Mouse (Mus musculus) ovary, postnatal 10 days (tissue): ENCODE results near the gene Rnf26.

Experiments
- DNase-seq: peaks from one replicate; pipeline ENCODE4 v3.0.0; 2022; ENCODE audit warnings: low spot score

The Rnf26 gene

DNA sequence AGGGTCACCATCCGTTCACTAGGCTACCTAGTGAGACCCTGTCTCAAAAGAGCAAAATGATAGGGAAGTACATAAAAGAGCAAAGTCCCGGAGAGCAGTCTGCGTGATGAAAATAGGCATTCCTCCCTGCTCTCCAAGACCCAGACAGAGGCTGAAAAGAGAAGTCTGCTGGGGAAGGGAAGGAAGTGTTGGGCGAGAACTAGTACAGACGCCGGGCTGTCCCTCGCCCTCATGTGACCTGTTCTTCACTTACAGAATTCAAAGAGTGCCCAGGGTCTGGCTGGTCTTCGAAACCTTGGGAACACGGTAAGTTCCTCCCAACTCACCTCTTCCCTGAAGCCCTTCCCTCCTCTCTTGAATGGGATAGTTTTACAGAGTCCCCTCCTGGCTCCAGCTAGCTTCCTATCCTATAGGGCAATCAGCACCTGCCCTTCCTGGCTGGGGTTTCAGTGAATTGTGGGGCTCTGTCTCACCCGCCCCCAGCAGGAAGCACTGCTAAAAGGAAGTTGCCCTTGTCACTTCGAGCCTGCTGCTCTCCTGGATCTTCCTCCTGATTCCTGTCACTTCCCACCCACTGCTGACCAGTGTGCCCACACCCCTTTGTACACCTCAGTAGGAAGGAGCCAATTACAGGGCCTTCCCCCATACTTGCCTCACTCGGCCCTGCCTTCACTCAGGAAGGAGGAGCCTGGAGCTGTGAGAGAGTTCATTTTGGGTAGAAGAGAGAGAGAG is 24.3 kb downstream of the Rnf26 start:
- DNase-seq: no peak

DNA sequence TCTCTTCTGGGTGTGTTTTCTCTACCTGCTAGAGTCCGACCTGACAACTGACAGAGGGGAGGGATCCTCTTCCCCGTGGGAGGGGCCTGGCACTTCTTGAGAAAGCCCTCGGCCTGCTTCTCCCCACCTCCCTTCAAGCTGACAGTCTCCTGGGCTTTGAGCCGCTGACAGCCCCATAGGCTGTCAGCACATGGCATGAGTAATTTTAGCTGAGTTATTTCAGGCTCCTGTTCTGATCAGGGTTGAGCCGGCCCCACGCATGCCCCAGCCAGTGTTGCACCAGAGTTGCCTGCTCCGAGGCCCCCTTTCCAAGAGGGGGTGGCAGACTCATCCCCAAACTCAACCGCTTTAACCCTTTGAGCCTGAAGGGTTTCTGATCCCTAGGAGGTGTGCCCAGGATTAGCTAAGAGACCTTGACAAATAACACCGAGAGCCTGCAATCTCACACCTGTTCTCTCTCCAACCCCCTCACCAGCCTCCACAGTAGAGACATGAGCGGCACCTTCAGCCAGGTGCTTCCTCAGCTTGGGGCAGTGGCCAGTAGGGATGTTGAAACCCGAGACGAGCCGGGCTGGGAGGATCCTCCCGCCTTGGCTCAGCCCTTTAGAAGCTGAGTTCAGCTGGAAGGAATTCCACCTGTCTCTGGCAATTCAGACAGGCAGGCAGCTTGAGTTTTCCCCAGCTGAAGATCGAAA is 25.4 kb downstream of the Rnf26 start:
- no peak for DNase-seq

DNA sequence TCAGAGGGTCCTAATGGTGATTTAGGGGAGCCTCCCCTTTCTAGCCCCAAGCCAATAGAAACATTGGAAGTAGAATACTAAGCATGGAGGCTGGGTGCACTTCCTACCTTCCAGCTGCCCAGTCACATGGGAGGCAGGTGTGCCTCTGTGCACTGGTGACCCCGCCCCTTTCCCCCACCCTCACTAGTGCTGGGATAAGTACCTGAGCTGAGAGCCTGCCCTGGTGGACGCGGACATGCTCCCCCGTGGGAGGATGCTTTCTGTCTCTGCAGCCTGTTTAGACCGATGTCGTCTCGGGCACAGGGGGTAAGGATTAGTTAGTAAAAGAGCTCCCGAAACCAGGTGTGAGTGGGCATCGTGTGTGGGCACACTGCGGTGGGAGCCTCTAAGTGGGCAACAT is 26.4 kb downstream of the Rnf26 start:
- no peak for DNase-seq

DNA sequence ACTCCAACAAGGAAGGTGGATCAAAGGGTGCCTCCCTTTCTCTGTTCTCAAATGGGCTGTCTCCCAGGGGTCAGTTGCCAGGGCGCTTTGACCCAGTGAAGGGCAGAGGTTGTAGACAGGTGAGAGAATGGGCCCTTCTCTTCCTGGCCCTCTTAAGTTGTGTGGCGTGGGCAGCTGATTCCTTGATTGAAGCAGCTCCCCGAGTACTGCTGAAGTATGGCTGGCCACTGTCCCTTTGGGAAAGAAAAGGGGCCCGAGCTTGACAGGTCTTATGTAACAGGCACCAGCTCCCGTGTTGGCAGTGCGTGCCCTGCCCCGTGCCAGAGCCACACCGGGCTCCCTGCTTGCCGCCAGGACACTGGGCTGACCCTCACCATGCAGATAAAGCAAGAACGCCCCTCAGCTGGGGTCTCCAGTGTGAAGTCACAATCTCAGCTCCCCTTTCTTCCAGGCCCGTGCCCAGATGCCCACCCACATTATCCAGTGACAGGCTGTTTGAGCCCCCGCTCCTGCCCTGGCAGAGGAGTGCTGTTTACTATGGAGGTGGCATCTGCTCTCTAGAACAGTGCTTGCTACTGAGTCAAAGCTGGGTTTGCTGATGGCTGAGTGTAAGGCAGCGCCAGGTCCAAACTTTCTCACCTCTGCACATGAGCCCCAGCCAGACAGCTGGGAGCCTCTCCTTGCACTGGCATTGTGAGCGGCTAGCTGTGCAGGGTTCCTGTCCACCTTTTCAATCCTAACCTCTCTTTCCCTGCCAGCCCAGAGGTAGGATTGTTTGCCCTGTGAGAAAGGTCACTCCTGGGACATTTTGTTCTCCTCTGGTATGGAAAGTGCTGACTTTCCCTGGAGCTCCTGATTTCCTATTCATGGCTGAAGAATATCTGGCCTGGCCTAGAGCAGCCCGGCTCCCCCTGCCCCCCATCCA is 27.3 kb downstream of the Rnf26 start:
- DNase-seq: no peak

DNA sequence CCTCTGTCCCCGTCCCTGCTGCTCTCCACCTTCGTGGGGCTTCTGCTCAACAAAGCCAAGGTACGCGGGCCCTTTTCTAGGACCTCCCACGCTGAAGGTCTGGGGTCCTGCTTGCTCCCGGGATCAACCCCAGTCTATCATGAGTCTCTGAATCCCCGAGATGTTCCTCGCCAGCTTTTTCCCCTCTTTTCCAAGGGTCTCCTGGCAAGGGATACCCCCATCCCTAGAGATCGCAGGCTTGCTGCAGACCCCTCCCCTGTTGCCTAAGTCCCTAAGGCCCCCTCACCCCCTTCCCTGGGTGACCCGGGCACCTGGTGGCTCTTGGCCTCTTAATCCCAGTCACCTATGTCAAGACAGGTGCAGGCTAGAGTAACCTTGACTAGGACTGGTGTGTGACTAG is 28.0 kb downstream of the Rnf26 start:
- no peak for DNase-seq

DNA sequence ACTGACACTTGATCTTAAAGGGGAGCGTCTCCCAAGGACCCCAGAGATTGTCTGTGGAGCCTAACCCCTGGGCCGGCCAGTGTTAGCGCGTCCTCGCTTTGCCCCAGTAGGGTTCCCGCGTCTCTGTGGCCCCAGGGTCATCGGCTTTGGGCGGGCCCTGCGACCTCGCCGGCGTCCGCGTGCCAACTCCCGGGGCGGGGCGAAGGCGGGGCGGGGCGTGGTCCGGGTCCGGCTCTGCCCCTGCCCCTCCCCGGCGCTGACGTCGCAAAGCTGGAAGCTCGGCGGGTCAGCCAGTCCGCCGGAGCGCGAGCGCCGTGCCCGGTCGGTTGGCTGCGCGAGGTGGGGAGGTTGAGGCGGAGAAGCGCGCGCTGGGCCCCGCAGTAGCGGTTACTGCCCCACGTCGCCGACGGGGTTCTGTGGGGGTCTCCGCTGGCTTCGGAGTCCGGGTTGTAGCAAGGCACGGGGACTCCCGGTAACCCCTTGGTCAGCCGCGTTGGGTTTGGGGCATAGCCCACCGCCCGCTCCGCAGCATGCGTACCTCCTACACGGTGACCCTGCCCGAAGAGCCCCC is 28.6 kb downstream of the Rnf26 start:
- DNase-seq: peak; percentile 93

DNA sequence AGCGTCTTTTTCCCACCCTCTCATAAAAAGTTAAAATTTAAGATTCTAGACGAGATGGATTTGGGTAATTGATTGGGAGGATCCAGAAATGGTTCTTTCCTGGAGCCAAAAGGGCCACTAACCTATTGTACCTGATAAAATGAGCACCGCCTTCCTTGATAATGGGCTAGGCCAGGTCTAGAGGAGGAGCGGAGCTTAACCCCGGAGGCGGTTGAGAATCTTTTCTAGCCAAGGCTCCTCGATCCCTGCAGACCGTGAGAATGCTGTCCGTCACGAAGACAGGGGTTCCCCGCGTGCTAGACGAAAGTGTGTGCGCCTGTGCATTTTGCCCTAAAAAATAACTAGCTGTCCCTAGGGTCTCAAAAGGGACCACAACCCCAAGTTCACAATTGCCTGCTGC is 29.1 kb downstream of the Rnf26 start:
- DNase-seq: no peak

DNA sequence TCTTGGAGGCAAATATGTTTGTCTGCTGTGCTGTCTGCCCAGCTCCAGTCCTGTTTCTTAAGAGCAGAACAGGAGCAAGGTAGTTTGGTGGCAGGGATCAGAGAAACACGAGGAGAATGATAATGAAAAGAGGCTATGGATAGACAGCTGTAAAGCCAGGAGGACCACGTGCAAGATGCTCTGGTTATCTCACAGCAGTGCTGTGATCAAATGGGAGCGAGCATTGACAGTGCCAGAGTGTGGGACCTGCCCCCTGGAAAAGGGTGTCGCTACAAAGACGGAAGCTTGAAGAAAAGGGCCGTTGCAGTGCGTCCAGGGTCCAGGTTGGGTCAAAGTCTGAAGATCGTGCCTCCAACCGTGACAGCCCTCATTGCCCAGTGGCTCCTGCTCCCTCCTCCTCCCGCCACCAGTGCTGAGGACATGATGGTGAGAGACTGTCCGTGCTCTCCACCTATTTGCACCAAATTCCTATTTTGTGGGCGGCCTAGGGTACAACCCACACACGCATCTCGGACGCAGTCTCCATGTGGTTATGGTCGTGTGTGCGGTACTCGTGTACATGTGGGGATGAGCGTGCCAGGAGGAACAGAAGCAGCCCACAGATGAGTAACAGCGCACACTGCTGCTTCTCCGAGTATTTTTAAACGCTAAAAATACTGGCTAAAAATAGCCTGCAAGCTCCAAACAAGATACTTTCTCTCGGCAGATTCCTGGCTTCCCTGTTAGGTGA is 29.8 kb downstream of the Rnf26 start:
- DNase-seq: no peak

DNA sequence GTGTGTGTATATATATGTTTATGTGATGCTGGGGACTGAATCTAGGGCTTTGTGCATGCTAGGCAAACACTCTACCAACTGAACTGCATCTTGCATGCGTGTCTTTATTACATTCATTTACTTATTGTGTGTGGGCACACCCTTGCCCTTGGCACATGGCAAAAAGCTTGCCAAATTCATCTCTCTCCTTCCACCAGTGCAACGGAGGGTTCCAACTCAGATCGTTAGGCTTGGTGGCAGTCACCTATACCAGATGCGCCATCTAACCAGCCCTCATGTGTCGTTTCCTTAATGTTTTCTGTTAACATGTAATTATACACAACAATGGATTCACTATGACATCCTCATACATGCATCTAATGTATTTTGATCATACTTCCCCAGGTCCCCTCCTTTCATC is 31.1 kb downstream of the Rnf26 start:
- no peak for DNase-seq

DNA sequence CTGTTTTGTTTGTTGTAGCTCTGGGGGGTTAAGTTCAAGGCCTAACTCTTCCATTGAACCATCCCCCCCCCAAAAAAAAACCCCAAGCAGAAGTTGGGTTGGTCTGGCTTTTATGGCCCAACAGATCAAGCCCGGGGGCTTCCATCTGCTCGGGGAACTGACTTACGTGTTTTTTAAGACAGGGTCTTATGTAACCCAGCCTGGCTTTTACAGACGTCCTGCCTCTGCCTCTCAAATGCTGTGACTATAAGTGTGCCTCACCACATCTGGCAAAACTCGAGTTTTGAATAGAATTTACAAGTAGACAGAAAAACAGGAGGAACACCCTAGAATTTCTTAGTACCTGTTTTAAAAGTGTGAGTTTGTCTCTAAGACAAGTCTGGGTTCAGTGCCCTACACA is 31.7 kb downstream of the Rnf26 start:
- DNase-seq: no peak

DNA sequence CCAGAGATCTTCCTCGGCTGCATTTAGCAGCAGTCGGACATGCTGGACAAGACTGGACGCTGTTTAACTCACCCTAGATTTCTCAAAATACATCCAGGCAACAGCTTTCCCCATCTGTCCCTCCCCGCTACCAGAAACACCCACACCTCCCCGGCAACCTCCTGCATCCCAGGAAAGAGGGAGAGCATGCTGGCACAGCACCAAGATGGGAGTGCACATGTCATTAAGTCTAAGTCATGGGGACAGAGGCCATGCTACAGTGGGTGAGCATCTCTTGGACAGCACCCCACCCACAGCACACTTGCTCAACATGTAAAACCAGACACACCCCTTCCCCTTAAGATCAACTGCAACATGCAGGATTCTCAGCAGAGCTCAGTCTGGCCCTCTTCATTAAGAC is 32.4 kb downstream of the Rnf26 start:
- DNase-seq: no peak

DNA sequence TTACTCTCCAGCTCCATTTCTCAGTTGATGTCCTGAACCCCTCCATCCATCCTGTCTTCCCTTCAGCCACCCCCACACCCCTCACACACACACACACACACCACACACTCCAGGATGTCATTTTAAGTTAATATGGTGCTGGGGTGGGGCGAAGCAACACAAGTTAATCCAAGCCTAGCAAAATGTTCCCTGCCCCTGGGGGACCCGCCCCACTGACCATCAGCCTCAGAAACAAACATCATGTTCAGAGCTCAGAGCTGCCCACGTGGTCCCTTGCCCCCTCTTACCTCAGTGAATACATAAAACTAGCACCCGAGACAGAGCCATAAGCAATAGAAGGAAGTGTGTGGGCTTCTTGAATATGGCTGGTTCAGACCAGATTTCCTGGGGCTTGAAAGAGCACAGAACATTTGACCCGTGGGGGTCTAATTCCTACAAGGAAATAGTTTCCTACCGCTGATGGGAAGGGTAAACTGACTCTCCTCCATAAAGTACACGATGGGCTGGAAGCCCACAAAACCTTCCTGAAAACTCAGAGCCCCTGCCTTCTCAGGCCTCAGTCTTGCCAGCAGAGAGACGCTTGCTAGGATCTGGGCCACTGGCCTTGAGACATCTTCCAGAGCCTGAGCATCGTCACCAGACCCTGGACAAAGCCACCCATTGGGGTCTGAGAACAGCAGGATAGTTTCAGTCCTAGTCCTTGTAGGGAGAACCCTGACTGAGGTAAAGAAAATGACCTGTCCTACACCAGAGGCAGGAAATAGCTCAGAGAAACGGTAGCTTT is 33.1 kb downstream of the Rnf26 start:
- DNase-seq: no peak

DNA sequence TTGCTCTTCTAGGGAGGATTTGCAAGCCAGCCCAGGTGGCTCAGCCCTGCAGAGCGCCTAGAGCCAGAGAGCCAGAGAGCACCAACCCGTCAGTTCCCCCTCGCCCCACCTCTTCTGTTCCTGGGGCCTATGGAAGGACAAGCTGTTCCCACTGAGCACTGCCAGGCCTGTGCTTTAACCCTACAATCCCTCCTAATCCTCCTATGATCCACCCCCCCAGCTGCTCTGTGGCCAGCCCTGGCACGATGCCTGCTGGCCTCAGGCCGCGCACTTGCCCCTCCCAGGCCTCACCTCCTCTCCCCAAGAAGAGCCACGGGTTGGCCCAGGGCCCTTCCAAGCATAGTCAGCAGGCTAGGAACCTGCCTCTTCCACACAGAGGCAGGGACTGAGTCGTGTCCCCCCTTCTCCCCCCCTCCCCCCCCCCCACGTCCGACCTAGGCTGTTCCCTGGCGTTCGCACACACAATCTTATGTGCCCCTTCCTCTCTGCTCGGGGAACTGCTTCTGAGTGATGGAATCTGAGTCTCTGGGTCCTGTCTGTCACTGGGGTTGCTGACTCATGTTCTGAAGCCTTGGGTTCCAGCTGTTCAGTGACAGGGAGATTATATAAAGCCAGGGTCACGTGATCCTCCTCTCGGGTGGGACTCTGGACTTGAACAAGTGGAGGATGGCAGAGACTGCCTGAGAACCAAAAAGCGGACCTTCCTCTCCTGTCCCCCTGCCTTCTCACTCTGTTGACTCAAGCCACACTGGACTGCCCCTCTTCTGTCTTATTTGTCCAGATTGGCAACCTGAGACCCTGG is 34.2 kb downstream of the Rnf26 start:
- peak; percentile 69 for DNase-seq

DNA sequence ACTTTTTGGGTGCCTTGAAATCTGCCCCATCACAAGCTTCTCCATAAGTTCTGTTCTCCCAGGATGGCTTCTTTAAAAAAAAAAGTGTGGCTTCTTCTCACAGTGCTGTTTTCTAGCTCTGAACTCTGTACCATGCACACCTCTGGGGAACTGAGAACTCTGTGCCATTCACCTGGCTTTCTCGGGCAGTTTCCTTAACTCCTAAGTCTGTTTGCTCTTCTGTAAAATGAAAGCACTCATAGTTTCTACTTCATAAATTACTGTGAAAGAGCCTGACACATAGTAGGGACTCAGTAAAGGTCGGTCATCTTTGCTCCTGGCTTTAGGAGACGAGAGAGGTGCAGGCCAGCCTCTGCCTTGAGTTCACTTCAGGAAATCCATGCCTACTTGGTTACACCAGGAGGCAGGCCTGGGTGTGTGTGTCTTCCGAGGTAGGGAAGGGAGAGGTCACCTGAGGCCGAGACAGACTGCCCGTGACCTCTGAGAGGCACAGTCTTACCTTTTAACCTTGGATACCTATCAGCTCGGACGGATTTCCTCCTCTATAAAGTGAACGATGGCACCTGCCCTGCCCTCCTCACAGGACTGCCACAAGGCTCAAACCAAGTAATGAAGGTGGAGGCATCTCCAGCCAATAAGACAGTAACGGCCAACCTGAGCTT is 35.0 kb downstream of the Rnf26 start:
- DNase-seq: no peak

DNA sequence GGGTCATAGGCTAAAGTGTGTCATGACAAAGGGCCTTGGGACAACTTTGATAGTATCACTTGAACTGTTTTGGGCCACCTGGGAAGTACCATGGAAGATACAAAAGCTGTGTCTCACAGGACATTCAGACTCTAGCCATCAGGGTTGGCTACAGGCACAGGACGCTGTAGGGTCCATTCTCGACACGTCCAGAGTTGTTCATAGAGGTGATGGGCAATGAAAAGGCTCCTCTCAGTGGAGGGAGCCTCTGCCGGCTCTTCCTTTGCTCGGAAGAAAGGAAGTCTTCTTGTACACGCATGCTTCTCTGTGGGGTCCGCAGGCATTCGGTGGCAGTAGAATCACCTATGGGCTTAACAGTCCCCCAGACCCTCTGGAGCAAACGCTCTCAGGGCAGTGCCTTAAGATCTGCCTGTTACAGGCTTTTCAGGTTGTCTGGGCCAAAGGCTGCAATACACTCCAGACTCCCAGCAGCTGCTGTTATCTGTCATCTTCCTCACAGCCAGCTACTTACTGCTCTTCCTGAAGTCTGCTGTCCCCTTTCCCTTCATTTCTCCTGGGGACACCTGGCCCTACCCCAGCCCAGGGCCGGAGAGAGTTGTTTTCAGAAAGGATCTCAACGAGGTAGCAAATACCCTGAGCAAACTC is 35.9 kb downstream of the Rnf26 start:
- DNase-seq: no peak

DNA sequence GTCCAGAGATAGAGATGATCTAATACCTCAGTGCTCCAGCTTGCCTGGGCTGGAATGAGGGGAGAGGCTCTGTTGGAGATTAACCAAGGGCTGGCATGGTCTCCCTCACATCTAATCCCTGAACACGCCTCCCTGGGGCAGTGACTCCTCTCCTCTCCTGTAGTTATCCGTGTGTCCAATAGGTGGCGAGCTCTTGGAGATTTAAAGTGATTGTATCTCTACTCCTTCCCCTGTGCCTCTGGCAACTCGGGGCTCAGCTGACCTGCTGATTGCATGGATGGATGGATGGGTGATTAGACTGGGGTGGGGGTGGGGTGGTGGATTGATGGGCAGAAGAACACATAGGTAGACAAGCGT is 36.6 kb downstream of the Rnf26 start:
- no peak for DNase-seq

DNA sequence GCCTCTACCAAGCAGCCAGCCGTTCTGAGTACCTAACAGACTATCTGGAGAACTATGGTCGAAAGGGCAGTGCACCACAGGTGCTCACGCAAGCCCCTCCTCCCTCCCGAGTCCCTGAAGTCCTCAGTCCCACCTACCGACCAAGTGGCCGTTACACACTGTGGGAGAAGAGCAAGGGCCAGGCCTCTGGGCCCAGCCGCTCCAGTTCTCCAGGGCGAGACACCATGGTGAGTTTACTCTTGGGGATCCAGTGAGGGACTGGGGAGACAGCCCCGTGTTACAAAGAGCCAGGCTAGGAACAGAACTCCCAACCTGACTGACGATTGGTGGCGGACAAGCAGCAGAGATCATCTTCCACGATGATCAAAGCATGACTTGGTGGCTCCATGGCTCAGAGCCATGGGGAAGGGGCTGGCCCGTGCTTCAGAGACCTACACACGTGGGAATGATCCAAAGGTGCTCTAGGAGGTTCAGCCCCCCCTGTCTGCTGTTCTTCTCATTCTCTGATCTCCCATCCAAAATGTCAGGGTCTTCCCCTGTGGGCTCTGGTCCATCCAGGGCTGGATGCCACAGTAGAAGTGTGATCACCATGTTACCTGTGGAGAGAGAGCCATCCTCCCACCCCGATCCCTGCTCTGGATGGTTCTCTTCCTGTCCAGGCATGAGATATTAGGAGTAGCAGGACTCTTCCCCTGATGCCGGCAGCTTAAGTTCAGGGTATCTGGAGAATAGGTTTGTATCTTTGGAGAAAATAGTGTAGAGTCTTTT is 37.1 kb downstream of the Rnf26 start:
- no peak for DNase-seq

DNA sequence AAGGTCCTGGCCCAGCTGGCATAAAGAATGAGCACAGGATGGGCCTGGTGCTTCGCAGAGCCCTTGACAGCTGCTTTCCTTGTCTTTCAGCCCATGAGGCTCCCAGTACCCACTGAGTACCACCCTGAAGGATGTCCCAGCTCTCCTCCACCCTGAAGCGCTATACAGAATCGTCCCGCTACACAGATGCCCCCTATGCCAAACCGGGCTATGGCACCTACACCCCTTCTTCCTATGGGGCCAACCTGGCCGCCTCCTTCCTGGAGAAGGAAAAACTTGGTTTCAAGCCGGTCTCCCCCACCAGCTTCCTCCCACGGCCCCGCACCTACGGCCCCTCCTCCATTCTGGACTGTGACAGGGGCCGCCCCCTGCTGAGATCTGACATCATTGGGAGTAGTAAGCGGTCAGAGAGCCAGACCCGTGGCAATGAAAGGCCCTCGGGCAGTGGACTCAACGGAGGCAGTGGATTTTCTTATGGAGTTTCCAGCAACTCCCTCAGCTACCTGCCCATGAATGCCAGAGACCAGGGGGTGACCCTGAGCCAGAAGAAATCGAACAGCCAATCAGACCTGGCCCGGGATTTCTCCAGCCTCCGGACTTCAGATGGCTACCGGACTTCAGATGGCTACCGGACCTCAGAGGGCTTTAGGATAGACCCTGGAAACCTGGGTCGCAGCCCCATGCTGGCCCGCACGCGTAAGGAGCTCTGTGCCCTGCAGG is 37.9 kb downstream of the Rnf26 start:
- DNase-seq: no peak
